Comparison of ENCODE assay signal across 26 mouse cellular contexts in the genomic region with DNA sequence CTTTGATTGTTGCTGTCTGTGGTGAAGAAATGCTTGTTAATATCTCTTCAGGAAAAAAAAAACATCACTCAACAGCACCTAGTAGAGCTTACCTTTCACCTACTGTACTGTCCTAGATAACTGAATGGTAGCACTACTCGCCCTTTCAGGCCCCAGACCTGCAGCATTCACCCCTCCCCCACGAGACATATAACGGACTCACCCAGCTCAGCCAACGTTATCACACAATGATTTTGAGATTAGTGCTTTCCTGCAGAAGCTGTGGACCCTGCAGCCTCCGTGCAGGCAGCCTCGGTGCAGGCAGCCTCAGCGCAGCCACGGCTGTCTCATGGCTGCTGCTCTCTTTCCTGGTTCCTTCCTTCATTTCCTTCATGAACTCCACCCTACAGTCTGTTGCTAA.
A peak's percentile ranks its signal among the peaks of the same experiment; 100 is the strongest.
DNase-seq lines count a peak whose midpoint lies in the region; ATAC-seq and TF ChIP-seq lines count a peak whose summit lies in the region.
"Had no signal": no experiment of that assay in that cellular context is flagged by ENCODE, and none has a peak within 500 bp of the region (broad histone marks: within the 10 kb centered on the region; RNA-seq: fewer than 3 reads in every experiment).

No protein-coding gene starts in this region.

- H3K9ac ChIP-seq in intestine, postnatal 0 days (ENCODE audit: low read depth, low read length), result no peak overlapping the region
- H3K9ac ChIP-seq in liver, embryonic 13.5 days, result peak overlapping the region; percentile 1; the same call in 1 of the 2 replicates
- no peak overlapping the region for H3K9ac ChIP-seq in hindbrain, embryonic 13.5 days
- H3K9ac ChIP-seq: forebrain, embryonic 13.5 days; hindbrain, embryonic 12.5 days had no signal

- intact Hi-C loops in left cerebral cortex, postnatal 36 days (cut with DNase I), result no loop called here

- ATAC-seq in intestine, postnatal 0 days, result peak; percentile 37
- peak; percentile 29; the same call in 1 of the 2 replicates for ATAC-seq in liver, embryonic 13.5 days (ENCODE audit: low read depth)
- no peak for ATAC-seq in hindbrain, embryonic 13.5 days (ENCODE audit: low FRiP score)
- ATAC-seq: activated CD4-positive, CD25-positive, alpha-beta regulatory T cell, adult 4 months; forebrain, embryonic 13.5 days; forebrain, embryonic 16.5 days; hindbrain, embryonic 16.5 days had no signal

- H3K4me3 ChIP-seq in intestine, postnatal 0 days (ENCODE audit: low read depth, low read length), result no peak overlapping the region
- H3K4me3 ChIP-seq in liver, embryonic 13.5 days (replicated peaks), result no peak overlapping the region
- H3K4me3 ChIP-seq in hindbrain, embryonic 13.5 days, result no peak overlapping the region
- H3K4me3 ChIP-seq: forebrain, embryonic 10.5 days; forebrain, embryonic 13.5 days; gastrocnemius, adult 2 months; hindbrain, embryonic 12.5 days had no signal

- no peaks in the 10 kb centered on the region for H3K36me3 ChIP-seq in intestine, postnatal 0 days (ENCODE audit: control insufficient read depth, insufficient read depth)
- H3K36me3 ChIP-seq in liver, embryonic 13.5 days, result no peaks in the 10 kb centered on the region
- H3K36me3 ChIP-seq in hindbrain, embryonic 13.5 days, result no peaks in the 10 kb centered on the region
- H3K36me3 ChIP-seq: forebrain, embryonic 10.5 days; G1E; hindbrain, embryonic 12.5 days had no signal

- no peaks in the 10 kb centered on the region for H3K4me1 ChIP-seq in intestine, postnatal 0 days (replicated peaks; ENCODE audit: control insufficient read depth, insufficient read depth, low read length)
- H3K4me1 ChIP-seq in liver, embryonic 13.5 days (replicated peaks), result peaks cover 16% of the 10 kb centered on the region
- no peaks in the 10 kb centered on the region for H3K4me1 ChIP-seq in hindbrain, embryonic 13.5 days (replicated peaks)
- H3K4me1 ChIP-seq: forebrain, embryonic 13.5 days; hindbrain, embryonic 12.5 days had no signal

- H3K27me3 ChIP-seq in intestine, postnatal 0 days (replicated peaks; ENCODE audit: control insufficient read depth, insufficient read depth, low read length), result no peaks in the 10 kb centered on the region
- H3K27me3 ChIP-seq in liver, embryonic 13.5 days, result no peaks in the 10 kb centered on the region
- no peaks in the 10 kb centered on the region for H3K27me3 ChIP-seq in hindbrain, embryonic 13.5 days
- H3K27me3 ChIP-seq: CH12.LX; forebrain, embryonic 13.5 days; hindbrain, embryonic 12.5 days had no signal

- no peak overlapping the region; the same call in 1 of the 2 replicates for H3K4me2 ChIP-seq in intestine, postnatal 0 days (replicated peaks; ENCODE audit: low read depth)
- H3K4me2 ChIP-seq in liver, embryonic 13.5 days, result no peak overlapping the region
- no peak overlapping the region for H3K4me2 ChIP-seq in hindbrain, embryonic 13.5 days
- H3K4me2 ChIP-seq: forebrain, embryonic 13.5 days; heart, embryonic 11.5 days; hindbrain, embryonic 12.5 days had no signal

- no peaks in the 10 kb centered on the region for H3K9me3 ChIP-seq in intestine, postnatal 0 days (ENCODE audit: control insufficient read depth)
- 0 out of 2 replicates have a peak, but pooled peaks cover 7% of the 10 kb centered on the region for H3K9me3 ChIP-seq in liver, embryonic 13.5 days (replicated peaks)
- no peaks in the 10 kb centered on the region for H3K9me3 ChIP-seq in hindbrain, embryonic 13.5 days
- H3K9me3 ChIP-seq: forebrain, embryonic 13.5 days; hindbrain, embryonic 12.5 days had no signal

- no peak for TF ChIP-seq CTCF in intestine, postnatal 0 days (IDR thresholded peaks at IDR 0.05; ENCODE audit: low read depth)

- 44% methylated on average over 8 of the region's 8 CpGs for WGBS in intestine, postnatal 0 days
- 17% methylated on average over 8 of the region's 8 CpGs for WGBS in liver, embryonic 13.5 days (ENCODE audit: insufficient replicate concordance)
- 83% methylated on average over 8 of the region's 8 CpGs for WGBS in hindbrain, embryonic 13.5 days

- no peak overlapping the region for H3K27ac ChIP-seq in intestine, postnatal 0 days (ENCODE audit: low read depth, low read length)
- H3K27ac ChIP-seq in liver, embryonic 13.5 days, result no peak overlapping the region
- H3K27ac ChIP-seq in hindbrain, embryonic 13.5 days, result no peak overlapping the region
- H3K27ac ChIP-seq: forebrain, embryonic 10.5 days; forebrain, embryonic 13.5 days; gastrocnemius, adult 2 months; hindbrain, embryonic 12.5 days had no signal

- peak; percentile 24 for DNase-seq in 416B (ENCODE audit: low read depth)
- peak; percentile 6 for DNase-seq in CD4-positive helper T cell, adult 2 months (ENCODE audit: low read depth, low spot score)
- no peak for DNase-seq in liver, embryonic 13.5 days
- no peak for DNase-seq in left cerebral cortex, postnatal 36 days (ENCODE audit: low spot score in 2 of 2)
- no peak for DNase-seq in layer of hippocampus, postnatal 10 days (ENCODE audit: low spot score in 2 of 2)
- no peak for DNase-seq in lung, postnatal 14 days
- DNase-seq: adrenal gland, adult 8-10 months; adrenal gland, postnatal 25 days; cerebellum, adult 11-12 months; cerebellum, adult 8-10 months; cerebellum, postnatal 10 days; cerebellum, postnatal 36 days; gastrocnemius, adult 2 months; gastrocnemius, postnatal 14 days; heart, adult 11 months had no signal

Comparison
In these comparisons a context has a peak if more than half of its experiments do, and no peak if none do; other contexts are left out.
1. DNase-seq: peak in 416B (single experiment) and CD4-positive helper T cell, adult 2 months (single experiment); none in liver, embryonic 13.5 days (single experiment), left cerebral cortex, postnatal 36 days (0 of 2), layer of hippocampus, postnatal 10 days (0 of 2) and lung, postnatal 14 days (single experiment).